Mouse (Mus musculus) adrenal gland, postnatal 25 days (tissue): Measurements from ENCODE around the gene Pla2g2f. TPM values are rescaled to one million over a fixed set of nuclear protein-coding genes. Genes with fewer than 3 reads are reported as not detected.

Experiments used
- DNase-seq: peaks from one replicate; pipeline ENCODE4 v3.0.0; 2021; ENCODE audit warnings: mixed read lengths
- total RNA-seq: library from RNA; stranded (reverse); gene quantifications from 2 replicates; pipeline ENCODE4 v1.2.3, GENCODE M21; 2021

The Pla2g2f gene
- total RNA-seq, 1 experiment from 2014 or later: 21.7 TPM

DNA sequence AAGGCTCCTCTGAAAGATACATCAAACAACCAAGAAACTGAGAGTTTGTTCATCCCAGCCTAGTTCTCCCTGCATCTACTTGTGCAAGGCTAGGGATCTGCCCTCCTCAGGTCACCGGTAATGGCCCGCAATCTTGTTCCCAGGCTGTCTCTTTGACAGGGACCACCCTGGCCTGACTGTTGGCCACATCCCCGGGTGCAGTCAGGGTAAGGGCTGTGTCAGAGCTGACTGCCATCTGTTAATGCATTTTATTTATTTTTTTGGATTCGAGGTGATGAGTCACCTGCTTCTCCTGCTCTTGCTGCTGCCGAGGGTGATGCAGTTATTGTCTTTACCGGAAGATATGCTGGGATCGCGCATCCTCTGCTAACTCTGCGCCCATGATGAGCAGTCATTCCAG lies 40.7 kb downstream of the Pla2g2f start:
- DNase-seq: no peak

DNA sequence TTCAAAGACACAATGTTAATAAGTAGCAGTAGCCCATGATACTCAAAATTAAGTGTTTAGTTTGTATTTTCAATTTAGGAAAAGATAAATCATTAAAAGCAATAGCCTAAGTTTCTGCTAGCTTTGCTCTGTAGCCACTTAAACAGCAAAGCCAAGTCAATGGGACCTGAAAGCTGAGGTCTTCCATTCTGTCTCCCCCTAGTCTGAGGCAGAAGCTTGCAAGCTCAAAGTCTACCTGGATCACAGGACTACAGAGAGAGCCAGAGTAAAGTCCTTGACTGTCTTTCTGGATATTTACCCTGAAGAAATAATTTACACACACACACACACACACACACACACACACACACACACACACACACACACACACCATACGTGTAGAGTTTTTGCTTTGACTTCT lies 43.2 kb downstream of the Pla2g2f start:
- no peak for DNase-seq

DNA sequence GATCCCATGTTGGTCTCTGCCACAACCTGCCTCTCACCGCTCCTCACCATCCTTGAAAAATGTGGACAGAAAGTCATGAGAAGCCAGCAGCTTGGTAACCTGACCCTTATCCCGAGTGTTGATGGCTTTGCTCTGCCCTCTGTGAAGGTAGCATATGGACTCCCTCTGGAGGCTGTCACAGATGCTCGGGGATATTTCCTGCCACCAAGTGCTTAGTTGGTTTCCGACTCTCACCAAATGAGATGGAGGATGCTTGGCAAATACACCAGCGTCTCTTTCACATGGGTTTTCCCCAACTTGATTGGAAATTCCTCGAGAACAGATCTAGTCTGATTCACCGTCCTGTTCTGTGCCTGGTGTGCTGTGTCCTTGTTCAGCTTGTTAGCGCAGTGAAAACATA lies 44.8 kb downstream of the Pla2g2f start:
- no peak for DNase-seq

DNA sequence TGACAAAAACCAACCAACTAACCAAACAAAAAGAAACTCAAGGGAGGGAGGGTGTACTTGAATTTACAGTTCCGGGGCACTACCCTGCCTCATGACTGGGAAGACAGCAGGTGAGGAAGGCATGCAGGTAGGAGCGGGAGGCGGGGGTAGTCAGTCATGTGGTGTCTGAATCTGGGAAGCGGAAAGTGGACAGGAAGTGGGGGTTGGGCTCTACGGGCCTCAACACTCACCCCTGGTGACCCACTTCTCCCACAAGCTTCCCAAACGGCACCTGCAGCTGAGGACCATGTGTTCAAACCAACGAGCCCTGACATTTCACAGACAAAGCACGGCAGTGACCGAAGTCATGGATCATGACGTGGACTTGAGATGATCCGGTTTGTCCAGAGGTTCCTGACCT lies 45.3 kb downstream of the Pla2g2f start:
- DNase-seq: no peak

DNA sequence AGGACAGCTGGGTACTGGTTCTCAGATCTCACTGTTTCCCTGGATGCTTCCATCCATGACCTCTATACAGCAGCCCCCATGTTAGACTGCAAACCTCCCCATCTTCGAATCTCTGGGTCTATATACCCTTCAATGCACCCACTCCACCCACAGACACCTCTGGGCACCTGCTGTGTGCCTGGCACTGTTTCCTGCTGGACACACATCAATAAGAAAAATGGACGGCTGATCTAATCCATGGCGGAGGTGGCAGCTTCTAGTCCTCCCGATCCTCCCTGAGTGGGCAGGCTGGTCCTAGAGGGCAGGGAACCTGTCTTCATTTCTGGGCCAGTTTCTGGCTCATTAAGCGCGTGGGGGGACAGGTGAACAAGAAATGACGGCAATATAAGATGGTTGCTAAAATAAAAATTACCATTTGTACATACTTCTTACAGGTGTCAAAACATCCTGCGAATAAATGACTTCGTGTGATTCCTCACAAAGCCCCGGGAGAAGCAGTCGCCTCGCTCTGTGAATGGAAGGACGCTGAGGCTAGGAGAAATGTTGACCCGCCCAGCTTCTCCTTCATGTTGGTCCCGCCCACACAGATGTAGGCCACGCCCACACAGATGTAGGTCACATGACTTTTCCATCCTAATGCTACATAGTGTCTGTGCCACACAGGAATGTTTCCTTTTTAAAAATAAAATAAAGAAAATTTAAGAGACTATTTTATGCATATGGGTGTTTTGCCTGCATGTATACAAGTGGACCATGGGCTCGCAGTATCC lies 46.2 kb downstream of the Pla2g2f start:
- no peak for DNase-seq

DNA sequence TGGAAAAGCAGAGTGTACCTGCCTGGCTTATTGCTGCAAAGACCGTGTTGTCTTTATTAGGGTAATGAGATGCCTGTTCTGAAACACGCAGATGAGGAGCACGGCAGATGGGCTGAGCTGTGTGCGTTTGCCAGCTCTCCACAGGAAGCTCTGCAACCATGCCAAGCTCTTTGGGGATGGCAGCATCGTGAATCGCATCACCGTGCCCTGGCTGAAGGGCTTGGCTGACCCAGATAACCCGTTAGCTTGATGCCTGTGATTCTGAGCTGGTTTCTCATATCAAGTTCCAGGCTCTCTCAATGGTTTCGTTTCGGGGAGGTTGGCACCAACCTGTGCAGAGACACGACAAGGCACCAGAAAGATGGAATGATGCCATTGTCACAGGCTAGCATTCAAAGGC lies 46.8 kb downstream of the Pla2g2f start:
- DNase-seq: peak; percentile 26

DNA sequence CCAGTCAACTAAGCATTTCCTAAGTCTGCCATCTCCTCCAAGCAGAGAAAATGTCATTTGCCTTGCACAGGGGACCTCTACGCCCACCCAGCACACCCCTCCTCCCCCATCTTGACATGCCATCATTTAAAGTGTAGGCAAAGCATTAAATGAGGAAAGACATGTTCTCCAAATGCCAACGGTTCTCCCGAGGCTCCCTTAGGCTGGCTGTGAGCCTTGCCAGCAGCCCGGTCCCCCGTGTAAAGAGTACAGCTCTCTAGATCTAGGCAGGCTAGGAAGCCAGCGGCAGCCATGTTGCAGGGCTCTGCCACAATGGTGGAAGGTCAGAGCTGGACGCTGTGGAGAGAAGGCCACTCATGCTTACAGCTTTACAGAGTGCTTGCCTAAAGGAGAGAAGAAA lies 47.5 kb downstream of the Pla2g2f start:
- DNase-seq: no peak

DNA sequence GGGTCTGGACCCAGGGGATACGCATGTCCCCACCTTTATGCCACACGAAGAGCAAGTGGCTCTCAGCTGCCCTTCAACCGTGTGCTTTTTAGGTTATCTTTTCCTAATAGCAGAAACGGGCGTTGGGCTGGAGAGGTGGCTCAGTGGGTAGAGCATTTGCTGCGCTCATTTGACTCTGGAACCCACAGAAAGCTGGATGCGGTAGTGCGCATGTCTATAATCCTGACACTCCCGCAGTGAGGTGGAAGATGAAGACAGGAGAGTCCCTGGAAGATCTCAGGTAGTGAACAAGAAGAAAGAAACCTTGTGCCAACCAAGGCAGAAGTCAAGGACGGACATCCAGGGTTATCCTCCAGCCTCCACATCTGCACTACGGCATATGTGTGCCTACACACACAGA lies 48.2 kb downstream of the Pla2g2f start:
- DNase-seq: no peak

DNA sequence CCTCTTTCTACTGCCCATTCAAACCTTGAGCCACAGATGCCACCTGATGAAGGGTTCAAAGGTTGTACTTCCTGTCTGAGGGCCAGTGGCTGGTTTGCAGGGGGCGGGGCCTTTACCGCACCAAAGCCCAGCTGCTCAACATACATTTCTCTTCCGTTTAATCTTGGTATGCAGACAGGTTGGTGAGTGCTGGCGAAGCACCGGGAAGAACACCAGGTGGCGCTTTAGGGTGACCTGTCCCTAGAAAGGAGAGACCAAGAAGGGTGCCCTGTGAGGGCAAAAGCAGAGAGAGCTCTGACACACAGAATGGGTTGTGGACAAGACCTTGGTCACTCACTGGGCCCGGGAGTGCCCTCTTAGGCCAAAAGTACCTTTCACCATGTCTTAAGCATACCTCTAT lies 48.8 kb downstream of the Pla2g2f start:
- DNase-seq: peak; percentile 68

DNA sequence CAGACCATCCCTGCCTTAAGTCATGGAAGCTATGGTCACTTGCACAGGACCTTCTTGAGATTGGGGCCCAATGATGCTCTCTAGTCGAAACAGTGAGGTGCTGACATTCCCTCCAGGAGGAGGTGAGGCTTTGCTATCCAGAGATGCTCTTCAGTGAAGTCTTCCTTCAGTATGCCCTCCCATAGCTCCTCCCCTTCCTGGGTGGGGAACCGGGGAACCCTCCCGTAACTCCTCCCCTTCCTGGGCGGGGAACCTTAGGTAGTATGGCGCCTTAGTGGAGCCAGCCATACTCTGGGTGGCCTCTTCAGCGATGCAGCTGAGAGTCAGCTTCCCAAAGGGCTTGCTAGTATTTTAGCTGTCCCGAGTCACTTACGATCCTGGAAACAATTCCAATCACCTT lies 50.8 kb downstream of the Pla2g2f start:
- no peak for DNase-seq

DNA sequence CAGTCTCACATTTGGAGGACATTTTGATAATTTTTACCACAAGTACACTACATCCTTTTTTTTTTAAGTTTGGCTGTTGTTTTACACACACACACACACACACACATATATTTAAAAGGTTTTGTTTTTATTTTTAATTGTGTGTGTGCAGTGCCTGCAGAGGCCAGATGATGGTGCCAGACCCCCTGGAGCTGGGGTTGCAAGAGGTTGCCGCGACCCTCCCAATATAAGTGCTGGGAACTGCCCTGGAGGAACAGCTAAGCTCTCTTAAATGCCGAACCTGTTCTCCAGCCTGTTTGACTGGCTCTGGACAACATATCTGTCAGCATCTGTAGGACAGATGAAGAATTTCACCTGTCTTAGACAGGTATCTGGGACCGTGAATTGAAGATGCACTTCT lies 53.3 kb downstream of the Pla2g2f start:
- no peak for DNase-seq

DNA sequence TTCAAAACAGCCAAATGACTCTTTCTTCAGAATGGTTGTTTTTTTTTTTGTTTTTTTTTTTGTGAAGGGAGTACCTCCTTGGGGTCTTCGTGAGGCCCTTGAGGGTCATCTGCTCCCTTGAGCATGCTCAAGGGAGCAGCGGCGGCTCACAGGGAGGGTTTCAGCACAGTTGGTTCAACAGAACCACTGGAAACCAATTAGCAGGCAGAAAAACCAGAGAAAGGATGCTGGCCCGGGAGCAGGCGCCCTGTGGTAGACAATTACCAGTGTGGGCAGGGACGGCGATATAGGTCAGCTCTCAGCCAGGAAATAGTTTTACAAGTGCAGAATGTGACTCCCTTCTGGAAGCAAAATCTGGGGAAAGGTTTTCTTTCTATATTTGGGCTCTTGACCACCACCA lies 53.8 kb downstream of the Pla2g2f start:
- no peak for DNase-seq

DNA sequence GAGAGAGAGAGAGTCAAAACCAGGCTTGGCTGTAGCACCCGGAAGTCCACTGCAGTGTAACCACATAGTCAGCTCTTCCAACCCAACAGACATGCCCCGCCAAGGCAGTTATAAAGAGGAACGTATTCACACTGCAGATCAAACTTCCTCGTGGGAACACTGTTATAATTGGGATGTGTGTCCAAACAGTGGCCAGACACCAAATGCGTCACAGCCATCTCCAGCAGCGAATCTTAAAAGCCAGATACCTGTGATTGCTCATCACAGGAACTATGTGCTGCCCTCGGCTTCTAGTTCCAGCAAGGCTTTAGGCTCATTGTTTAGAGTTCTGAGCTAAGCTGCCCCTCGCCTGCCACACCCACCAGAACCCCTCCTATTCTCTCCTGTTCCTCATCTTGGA lies 54.9 kb downstream of the Pla2g2f start:
- no peak for DNase-seq

DNA sequence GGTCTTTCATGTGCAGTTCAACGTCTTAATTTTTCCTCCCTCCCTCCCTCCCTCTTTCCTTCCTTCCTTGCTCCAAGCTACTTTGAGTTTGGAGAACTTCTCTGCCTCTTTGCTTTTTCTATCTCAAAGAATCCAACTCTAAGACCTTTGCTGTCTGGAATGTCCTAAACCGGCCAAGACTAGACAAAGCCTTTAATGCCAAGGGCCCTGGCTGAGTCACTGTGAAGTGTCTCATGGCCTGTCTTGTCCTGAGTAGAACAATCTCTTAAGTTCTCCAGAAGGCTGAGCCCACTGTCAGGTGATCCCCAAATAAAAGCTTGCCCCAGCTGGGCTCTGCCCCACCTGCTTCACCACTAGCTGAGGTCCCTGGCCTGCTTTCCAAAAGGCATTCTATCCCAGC lies 55.4 kb downstream of the Pla2g2f start:
- no peak for DNase-seq

DNA sequence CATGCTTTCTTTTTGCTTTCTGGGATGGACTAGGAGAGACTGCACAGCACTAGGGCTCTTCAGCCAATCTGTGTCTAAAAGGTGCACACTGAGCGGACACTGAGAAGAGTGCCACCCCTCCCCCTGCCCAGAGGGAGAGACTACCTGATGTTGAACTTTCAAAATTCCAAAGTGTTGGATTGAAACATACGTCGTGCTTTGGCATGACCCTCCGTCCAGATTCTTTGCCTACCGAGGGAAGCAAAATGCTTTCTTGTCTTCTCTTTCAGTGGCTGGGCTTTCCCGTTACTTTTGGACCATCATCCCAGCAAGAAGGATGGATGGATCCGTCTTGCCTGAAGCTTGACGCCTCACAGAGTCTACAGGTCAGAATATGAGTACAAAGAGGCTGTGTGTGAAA lies 56.3 kb downstream of the Pla2g2f start:
- no peak for DNase-seq

Other genes starting within 250 kb of the Pla2g2f start
- not detected in 2 replicates for gene Vwa5b1, start 121.7 kb downstream of the Pla2g2f start, total RNA-seq
- gene Pla2g2c, start 32.8 kb downstream of the Pla2g2f start, total RNA-seq: 0.24 TPM in 1 of 2 replicates, not detected in the other
- gene Ubxn10, start 20.5 kb downstream of the Pla2g2f start, total RNA-seq: 1.1 and 2.0 TPM in 2 replicates
- 2.2 and 2.8 TPM in 2 replicates for gene Pla2g2d, start 18.1 kb upstream of the Pla2g2f start, total RNA-seq
- 10.5 and 17.1 TPM in 2 replicates for gene Pla2g5, start 105.9 kb upstream of the Pla2g2f start, total RNA-seq
- not detected in 2 replicates for gene Gm13030, start 116.3 kb upstream of the Pla2g2f start, total RNA-seq
- gene Pla2g2e, start 120.3 kb upstream of the Pla2g2f start, total RNA-seq: 1.5 TPM in 1 of 2 replicates, not detected in the other
- gene Otud3, start 156.3 kb upstream of the Pla2g2f start, total RNA-seq: 11.7 and 13.5 TPM in 2 replicates
- gene Rnf186, start 209.5 kb upstream of the Pla2g2f start, total RNA-seq: not detected in 2 replicates
- gene Tmco4, start 215.3 kb upstream of the Pla2g2f start, total RNA-seq: 16.0 and 16.7 TPM in 2 replicates